Mouse (Mus musculus): ENCODE data around the gene Slc25a19. TPM values are rescaled to one million over a fixed set of nuclear protein-coding genes. Genes with fewer than 3 reads are reported as not detected.

The Slc25a19 gene
- total RNA-seq, 2 experiments from 2014 or later = 19.6 to 32.1 TPM

Other genes starting within 250 kb of the Slc25a19 start
- not detected in 2 replicates for gene Cdr2l, start 246.4 kb downstream of the Slc25a19 start, total RNA-seq (2014; fragmentation: Nextera tagmentation)
- 0.38 TPM in 1 of 2 replicates, not detected in the other for gene Cdr2l, start 246.4 kb downstream of the Slc25a19 start, total RNA-seq (2017)
- gene Mrpl58, start 224.5 kb downstream of the Slc25a19 start, total RNA-seq (2014; fragmentation: Nextera tagmentation) = 81.8 and 92.4 TPM in 2 replicates
- gene Mrpl58, start 224.5 kb downstream of the Slc25a19 start, total RNA-seq (2017) = 56.9 and 64.4 TPM in 2 replicates
- gene Atp5h, start 208.3 kb downstream of the Slc25a19 start, total RNA-seq (2014; fragmentation: Nextera tagmentation) = 864 and 908 TPM in 2 replicates
- gene Atp5h, start 208.3 kb downstream of the Slc25a19 start, total RNA-seq (2017) = 793 and 990 TPM in 2 replicates
- gene Kctd2, start 208.2 kb downstream of the Slc25a19 start, total RNA-seq (2014; fragmentation: Nextera tagmentation) = 17.4 and 18.4 TPM in 2 replicates
- gene Kctd2, start 208.2 kb downstream of the Slc25a19 start, total RNA-seq (2017) = 10.9 and 13.0 TPM in 2 replicates
- not detected in 2 replicates for gene Trim80, start 187.8 kb downstream of the Slc25a19 start, total RNA-seq (2014; fragmentation: Nextera tagmentation)
- gene Trim80, start 187.8 kb downstream of the Slc25a19 start, total RNA-seq (2017) = not detected in 2 replicates
- gene Slc16a5, start 165.8 kb downstream of the Slc25a19 start, total RNA-seq (2014; fragmentation: Nextera tagmentation) = not detected in 2 replicates
- gene Slc16a5, start 165.8 kb downstream of the Slc25a19 start, total RNA-seq (2017) = not detected in 2 replicates
- 4.2 and 10.1 TPM in 2 replicates for gene Armc7, start 152.6 kb downstream of the Slc25a19 start, total RNA-seq (2014; fragmentation: Nextera tagmentation)
- 8.3 and 8.7 TPM in 2 replicates for gene Armc7, start 152.6 kb downstream of the Slc25a19 start, total RNA-seq (2017)
- gene Nt5c, start 136.4 kb downstream of the Slc25a19 start, total RNA-seq (2014; fragmentation: Nextera tagmentation) = 81.6 and 117 TPM in 2 replicates
- 79.8 and 101 TPM in 2 replicates for gene Nt5c, start 136.4 kb downstream of the Slc25a19 start, total RNA-seq (2017)
- gene Jpt1, start 113.9 kb downstream of the Slc25a19 start, total RNA-seq (2014; fragmentation: Nextera tagmentation) = 167 and 191 TPM in 2 replicates
- gene Jpt1, start 113.9 kb downstream of the Slc25a19 start, total RNA-seq (2017) = 122 and 142 TPM in 2 replicates
- gene Sumo2, start 92.0 kb downstream of the Slc25a19 start, total RNA-seq (2014; fragmentation: Nextera tagmentation) = 541 and 596 TPM in 2 replicates
- 518 and 674 TPM in 2 replicates for gene Sumo2, start 92.0 kb downstream of the Slc25a19 start, total RNA-seq (2017)
- 256 and 306 TPM in 2 replicates for gene Nup85, start 63.9 kb downstream of the Slc25a19 start, total RNA-seq (2014; fragmentation: Nextera tagmentation)
- gene Nup85, start 63.9 kb downstream of the Slc25a19 start, total RNA-seq (2017) = 179 and 228 TPM in 2 replicates
- gene Mrps7, start 24.4 kb downstream of the Slc25a19 start, total RNA-seq (2014; fragmentation: Nextera tagmentation) = 55.7 and 76.8 TPM in 2 replicates
- 40.5 and 67.1 TPM in 2 replicates for gene Mrps7, start 24.4 kb downstream of the Slc25a19 start, total RNA-seq (2017)
- gene Gga3, start 24.2 kb downstream of the Slc25a19 start, total RNA-seq (2014; fragmentation: Nextera tagmentation) = 53.5 and 69.9 TPM in 2 replicates
- 21.6 and 67.6 TPM in 2 replicates for gene Gga3, start 24.2 kb downstream of the Slc25a19 start, total RNA-seq (2017)
- gene Mif4gd, start 15.3 kb downstream of the Slc25a19 start, total RNA-seq (2014; fragmentation: Nextera tagmentation) = 54.6 and 55.4 TPM in 2 replicates
- 29.3 and 45.4 TPM in 2 replicates for gene Mif4gd, start 15.3 kb downstream of the Slc25a19 start, total RNA-seq (2017)
- gene Grb2, start 80.3 kb upstream of the Slc25a19 start, total RNA-seq (2014; fragmentation: Nextera tagmentation) = 70.1 and 74.4 TPM in 2 replicates
- 40.7 and 73.1 TPM in 2 replicates for gene Grb2, start 80.3 kb upstream of the Slc25a19 start, total RNA-seq (2017)
- 29.0 and 44.6 TPM in 2 replicates for gene Tmem94, start 137.1 kb upstream of the Slc25a19 start, total RNA-seq (2014; fragmentation: Nextera tagmentation)
- 15.1 and 31.5 TPM in 2 replicates for gene Tmem94, start 137.1 kb upstream of the Slc25a19 start, total RNA-seq (2017)
- 9.5 and 9.8 TPM in 2 replicates for gene Caskin2, start 185.3 kb upstream of the Slc25a19 start, total RNA-seq (2014; fragmentation: Nextera tagmentation)
- gene Caskin2, start 185.3 kb upstream of the Slc25a19 start, total RNA-seq (2017) = 1.4 and 3.7 TPM in 2 replicates
- gene Tsen54, start 186.4 kb upstream of the Slc25a19 start, total RNA-seq (2014; fragmentation: Nextera tagmentation) = 20.4 and 32.6 TPM in 2 replicates
- gene Tsen54, start 186.4 kb upstream of the Slc25a19 start, total RNA-seq (2017) = 16.8 and 17.1 TPM in 2 replicates
- 8.9 and 12.7 TPM in 2 replicates for gene Llgl2, start 195.8 kb upstream of the Slc25a19 start, total RNA-seq (2014; fragmentation: Nextera tagmentation)
- gene Llgl2, start 195.8 kb upstream of the Slc25a19 start, total RNA-seq (2017) = 4.0 and 8.0 TPM in 2 replicates
- gene Myo15b, start 230.1 kb upstream of the Slc25a19 start, total RNA-seq (2014; fragmentation: Nextera tagmentation) = 0.11 TPM in 1 of 2 replicates, not detected in the other
- gene Myo15b, start 230.1 kb upstream of the Slc25a19 start, total RNA-seq (2017) = 0.69 TPM in 1 of 2 replicates, not detected in the other